Mouse (Mus musculus): ENCODE results near the gene C5ar1. TPM values are rescaled to one million over a fixed set of nuclear protein-coding genes. Genes with fewer than 3 reads are reported as not detected.

C5ar1 gene
- total and polyA plus RNA-seq, 3 experiments: 7.9 to 10.0 (median 8.1) TPM

- H3K9ac ChIP-seq (ENCODE audit: low read depth, low read length): peak overlapping the region; percentile 25
- peaks cover 4% of the 10 kb centered on the region for H3K4me1 ChIP-seq (ENCODE audit: control insufficient read depth, insufficient read depth, low read length)
- WGBS: 11% methylated on average over 9 of the region's 9 CpGs
- H3K27ac ChIP-seq: peak overlapping the region; percentile 71
- no peak overlapping the region for H3K4me3 ChIP-seq
- peak; percentile 61 to 76 for DNase-seq
- H3K27me3 ChIP-seq (ENCODE audit: control insufficient read depth, insufficient read depth, low read length): no peaks in the 10 kb centered on the region
- intact Hi-C loops (cut with DNase I): no loop called here
- no peak for TF ChIP-seq CTCF (IDR thresholded peaks at IDR 0.05)
- 0 out of 2 replicates have a peak, but pooled peaks have one; percentile 18 for TF ChIP-seq POLR2A (IDR thresholded peaks at IDR 0.05; ENCODE audit: insufficient read depth, low read depth, low read length)
- TF ChIP-seq EP300 (IDR thresholded peaks at IDR 0.05; ENCODE audit: insufficient read depth, low read depth, low read length): no peak
- H3K36me3 ChIP-seq (ENCODE audit: control insufficient read depth, insufficient read depth, low read length): no peaks in the 10 kb centered on the region
- H3K79me2 ChIP-seq (replicated peaks; ENCODE audit: control insufficient read depth, insufficient read depth, low read length): no peaks in the 10 kb centered on the region
These were observed 19.8 kb downstream of the C5ar1 start for GRCm38 (mm10) chr7:16239554-16239997.

GRCm38 (mm10) chr7:16229869-16230268, 29.5 kb downstream of the C5ar1 start:
- Histone ChIP-seq H3K27ac (peak overlapping the region; percentile 48; the same call in 1 of the 2 replicates), H3K27me3 (ENCODE audit: control insufficient read depth, insufficient read depth, low read length) (no peaks in the 10 kb centered on the region), H3K9ac (ENCODE audit: low read depth, low read length) (no peak overlapping the region), H3K36me3 (ENCODE audit: control insufficient read depth, insufficient read depth, low read length) (peaks cover 5% of the 10 kb centered on the region; the same call in 1 of the 2 replicates), H3K79me2 (replicated peaks; ENCODE audit: control insufficient read depth, insufficient read depth, low read length) (no peaks in the 10 kb centered on the region), H3K4me1 (ENCODE audit: control insufficient read depth, insufficient read depth, low read length) (peaks cover 6% of the 10 kb centered on the region), H3K4me3 (no peak overlapping the region)
- DNase-seq: peak in 1 of 2 experiments; percentile 37
- 32% methylated on average over 5 of the region's 5 CpGs for WGBS
- intact Hi-C loops (cut with DNase I): no loop called here
- no peak for TF ChIP-seq EP300 (IDR thresholded peaks at IDR 0.05; ENCODE audit: insufficient read depth, low read depth, low read length)
- no peak for TF ChIP-seq CTCF (IDR thresholded peaks at IDR 0.05)
- TF ChIP-seq POLR2A (IDR thresholded peaks at IDR 0.05; ENCODE audit: insufficient read depth, low read depth, low read length): no peak

DNA sequence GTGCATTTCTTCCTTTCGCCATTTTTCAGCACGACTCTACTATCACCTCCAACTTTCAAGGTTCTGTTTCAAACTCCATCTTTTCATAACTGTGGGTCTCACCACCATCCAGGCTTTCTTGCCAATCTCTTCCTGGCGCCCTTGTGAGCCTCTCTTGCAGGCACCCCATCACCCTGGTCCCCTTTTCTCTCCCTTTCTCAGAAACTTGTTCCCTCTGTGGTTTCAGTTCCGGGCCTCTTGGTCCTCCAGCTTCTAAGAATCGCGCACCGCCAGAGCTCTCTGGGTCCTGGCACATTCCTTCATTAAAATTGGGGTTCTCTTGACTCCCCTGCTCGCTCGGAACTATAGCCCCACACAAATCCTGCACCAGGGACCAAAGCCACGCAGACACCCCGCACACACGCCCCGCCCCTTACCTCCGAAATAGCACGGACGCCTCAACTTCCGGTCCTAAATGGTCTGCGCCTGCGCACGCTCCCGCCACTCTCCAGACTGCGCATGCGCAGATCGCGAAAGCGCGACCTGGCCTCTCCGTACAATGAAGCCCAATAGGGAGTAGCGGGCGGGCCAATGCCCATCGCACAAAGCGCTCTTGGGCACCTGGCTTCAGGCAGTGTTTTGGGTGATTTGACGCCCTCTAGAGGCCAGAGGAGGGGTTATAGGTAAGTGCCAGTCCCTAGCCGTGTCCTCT, 37.6 kb downstream of the C5ar1 start, which contains the start of gene Dhx34:
TSS of gene Dhx34 (minus strand) at position 456 of the 691 bp plus-strand sequence.
- Histone ChIP-seq H3K27me3 (ENCODE audit: control insufficient read depth, insufficient read depth, low read length) (no peaks in the 10 kb centered on the region), H3K36me3 (ENCODE audit: control insufficient read depth, insufficient read depth, low read length) (no peaks in the 10 kb centered on the region), H3K4me3 (peak within 1 kb of the TSS; percentile 57), H3K4me1 (ENCODE audit: control insufficient read depth, insufficient read depth, low read length) (no peaks in the 10 kb centered on the region; the same call in 1 of the 2 replicates), H3K27ac (peak within 1 kb of the TSS; percentile 89), H3K79me2 (replicated peaks; ENCODE audit: control insufficient read depth, insufficient read depth, low read length) (no peaks in the 10 kb centered on the region), H3K9ac (ENCODE audit: low read depth, low read length) (peak within 1 kb of the TSS; percentile 77)
- DNase-seq: peak; percentile 96 to 97
- intact Hi-C loops (cut with DNase I): no loop called here
- WGBS: under 1% methylated on average over 34 of the region's 34 CpGs
- peak; percentile 77 for TF ChIP-seq POLR2A (IDR thresholded peaks at IDR 0.05; ENCODE audit: insufficient read depth, low read depth, low read length)
- TF ChIP-seq CTCF (IDR thresholded peaks at IDR 0.05): peak; percentile 55
- 0 out of 2 replicates have a peak, but pooled peaks have one; percentile 17 for TF ChIP-seq EP300 (IDR thresholded peaks at IDR 0.05; ENCODE audit: insufficient read depth, low read depth, low read length)

GRCm38 (mm10) chr7:16213986-16214385, 45.4 kb downstream of the C5ar1 start:
- H3K79me2 ChIP-seq (replicated peaks; ENCODE audit: control insufficient read depth, insufficient read depth, low read length): no peaks in the 10 kb centered on the region
- H3K9ac ChIP-seq (ENCODE audit: low read depth, low read length): no peak overlapping the region
- 92% methylated on average over 9 of the region's 9 CpGs for WGBS
- H3K27ac ChIP-seq: no peak overlapping the region
- no peak overlapping the region for H3K4me3 ChIP-seq
- DNase-seq: no peak
- no peaks in the 10 kb centered on the region for H3K27me3 ChIP-seq (ENCODE audit: control insufficient read depth, insufficient read depth, low read length)
- TF ChIP-seq CTCF (IDR thresholded peaks at IDR 0.05) (no peak), POLR2A (IDR thresholded peaks at IDR 0.05; ENCODE audit: insufficient read depth, low read depth, low read length) (no peak), EP300 (IDR thresholded peaks at IDR 0.05; ENCODE audit: insufficient read depth, low read depth, low read length) (no peak)
- intact Hi-C loops (cut with DNase I): loop anchor here (5.0 kb wide), 1 partner anchor 33 kb away; no protein-coding TSS in a partner anchor
- H3K4me1 ChIP-seq (ENCODE audit: control insufficient read depth, insufficient read depth, low read length): no peaks in the 10 kb centered on the region
- H3K36me3 ChIP-seq (ENCODE audit: control insufficient read depth, insufficient read depth, low read length): no peaks in the 10 kb centered on the region

- Histone ChIP-seq H3K4me1 (ENCODE audit: control insufficient read depth, insufficient read depth, low read length) (no peaks in the 10 kb centered on the region), H3K27ac (no peak overlapping the region), H3K36me3 (ENCODE audit: control insufficient read depth, insufficient read depth, low read length) (no peaks in the 10 kb centered on the region), H3K4me3 (no peak overlapping the region), H3K27me3 (ENCODE audit: control insufficient read depth, insufficient read depth, low read length) (no peaks in the 10 kb centered on the region), H3K9ac (ENCODE audit: low read depth, low read length) (no peak overlapping the region), H3K79me2 (replicated peaks; ENCODE audit: control insufficient read depth, insufficient read depth, low read length) (no peaks in the 10 kb centered on the region)
- DNase-seq: no peak
- WGBS: 88% methylated on average over 6 of the region's 6 CpGs
- TF ChIP-seq CTCF (IDR thresholded peaks at IDR 0.05): no peak
- no peak for TF ChIP-seq POLR2A (IDR thresholded peaks at IDR 0.05; ENCODE audit: insufficient read depth, low read depth, low read length)
- TF ChIP-seq EP300 (IDR thresholded peaks at IDR 0.05; ENCODE audit: insufficient read depth, low read depth, low read length): no peak
- intact Hi-C loops (cut with DNase I): loop anchor here (5.0 kb wide), 1 partner anchor 34 kb away; no protein-coding TSS in a partner anchor
These were observed 46.1 kb downstream of the C5ar1 start for GRCm38 (mm10) chr7:16213196-16213595.

- intact Hi-C loops (cut with DNase I): loop anchor here (5.0 kb wide), 1 partner anchor 36 kb away; no protein-coding TSS in a partner anchor
- no peak for DNase-seq
- no peaks in the 10 kb centered on the region for H3K79me2 ChIP-seq (replicated peaks; ENCODE audit: control insufficient read depth, insufficient read depth, low read length)
- H3K9ac ChIP-seq (ENCODE audit: low read depth, low read length): no peak overlapping the region
- H3K4me1 ChIP-seq (ENCODE audit: control insufficient read depth, insufficient read depth, low read length): no peaks in the 10 kb centered on the region
- 76% methylated on average over 12 of the region's 12 CpGs for WGBS
- TF ChIP-seq POLR2A (IDR thresholded peaks at IDR 0.05; ENCODE audit: insufficient read depth, low read depth, low read length) (no peak), EP300 (IDR thresholded peaks at IDR 0.05; ENCODE audit: insufficient read depth, low read depth, low read length) (no peak), CTCF (IDR thresholded peaks at IDR 0.05) (peak; percentile 42)
- H3K27ac ChIP-seq: no peak overlapping the region
- no peak overlapping the region for H3K4me3 ChIP-seq
- no peaks in the 10 kb centered on the region for H3K27me3 ChIP-seq (ENCODE audit: control insufficient read depth, insufficient read depth, low read length)
- H3K36me3 ChIP-seq (ENCODE audit: control insufficient read depth, insufficient read depth, low read length): no peaks in the 10 kb centered on the region
These were observed 48.4 kb downstream of the C5ar1 start for GRCm38 (mm10) chr7:16210862-16211365.
